Mouse (Mus musculus) retina, embryonic 14.5 days (tissue): ENCODE data around the gene Mblac1.
"Not testable (repeated sequence)": the region's sequence is repeated elsewhere in the genome, so short reads cannot be mapped to it uniquely, and the experiment has no call there.

Source experiments
- DNase-seq: peaks from one replicate; pipeline ENCODE4 v3.0.0-alpha.2; 2015; ENCODE audit warnings: low spot score

Gene Mblac1

GRCm38 (mm10) chr5:138216632-138217031, 22.5 kb downstream of the Mblac1 start:
- DNase-seq: not testable (repeated sequence)

- DNase-seq: no peak
Observed at GRCm38 (mm10) chr5:138219864-138220263, 25.8 kb downstream of the Mblac1 start.

GRCm38 (mm10) chr5:138222111-138222510, 28.0 kb downstream of the Mblac1 start:
- peak; percentile 89 for DNase-seq

- no peak for DNase-seq
Observed at GRCm38 (mm10) chr5:138223287-138223686, 29.2 kb downstream of the Mblac1 start.

- no peak for DNase-seq
Observed at GRCm38 (mm10) chr5:138225700-138226099, 31.6 kb downstream of the Mblac1 start, which contains the start of gene Nxpe5. TSS of gene Nxpe5 (plus strand) at chr5:138225898.

- no peak for DNase-seq
Observed at GRCm38 (mm10) chr5:138226491-138226890, 32.4 kb downstream of the Mblac1 start.

GRCm38 (mm10) chr5:138227367-138227766, 33.3 kb downstream of the Mblac1 start:
- DNase-seq: no peak

- DNase-seq: peak; percentile 38
Observed at GRCm38 (mm10) chr5:138228026-138228425, 33.9 kb downstream of the Mblac1 start.

GRCm38 (mm10) chr5:138229511-138229910, 35.4 kb downstream of the Mblac1 start:
- DNase-seq: no peak

GRCm38 (mm10) chr5:138233778-138234177, 39.7 kb downstream of the Mblac1 start:
- DNase-seq: no peak

- no peak for DNase-seq
Observed at GRCm38 (mm10) chr5:138234224-138234623, 40.1 kb downstream of the Mblac1 start.

- DNase-seq: no peak
Observed at GRCm38 (mm10) chr5:138241511-138241910, 47.4 kb downstream of the Mblac1 start.
